Mouse (Mus musculus): Measurements from ENCODE around the gene Scn1a. TPM values are rescaled to one million over a fixed set of nuclear protein-coding genes. Genes with fewer than 3 reads are reported as not detected.

Scn1a gene
- polyA plus RNA-seq, 1 experiment from 2014 or later: 1.4 TPM

Other genes with a start within 250 kb of the Scn1a start
- gene Ttc21b, start 184.2 kb downstream of the Scn1a start, polyA plus RNA-seq (2016; fragmentation: Nextera tagmentation; extraction: Ambion mirVana): 13.6 and 15.4 TPM in 2 replicates
- gene Scn9a, start 194.1 kb upstream of the Scn1a start, polyA plus RNA-seq (2016; fragmentation: Nextera tagmentation; extraction: Ambion mirVana): 0.37 and 0.53 TPM in 2 replicates